Mouse (Mus musculus): Measurements from ENCODE around the gene Myl12a. TPM values are rescaled to one million over a fixed set of nuclear protein-coding genes. Genes with fewer than 3 reads are reported as not detected.
A peak's percentile ranks its signal among the peaks of the same experiment; 100 is the strongest.

Gene Myl12a
- polyA plus RNA-seq, 1 experiment from 2014 or later = 375 TPM

DNA sequence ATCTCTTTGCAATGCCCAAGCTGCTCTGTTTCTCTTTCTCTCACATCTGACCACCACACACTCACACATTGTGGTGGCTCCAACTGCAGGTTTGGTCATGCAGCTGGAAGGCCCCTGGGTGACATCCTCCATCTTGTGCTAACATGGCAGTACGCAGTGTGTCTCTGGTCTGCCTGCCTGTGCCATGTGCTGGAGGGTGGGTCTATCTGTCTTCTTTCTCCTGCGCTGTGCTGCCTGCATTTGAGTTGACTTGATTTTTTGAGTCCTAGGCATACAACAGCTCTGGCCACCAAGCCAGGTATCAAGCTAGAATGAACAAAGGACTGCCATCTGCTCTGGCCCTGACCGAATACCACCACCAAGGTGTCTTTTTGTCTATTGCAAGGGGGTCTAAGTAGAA is 15.5 kb upstream of the Myl12a start:
- peaks cover 3% of the 10 kb centered on the region; the same call in 1 of the 2 replicates for H3K4me1 ChIP-seq (ENCODE audit: control insufficient read depth, insufficient read depth, low read length)
- DNase-seq (ENCODE audit: low spot score, missing footprints) = peak; percentile 72
- no peak overlapping the region for H3K4me3 ChIP-seq (ENCODE audit: low read depth, low read length)
- H3K27ac ChIP-seq (ENCODE audit: low read depth, low read length) = no peak overlapping the region
- no peaks in the 10 kb centered on the region for H3K9me3 ChIP-seq (ENCODE audit: control insufficient read depth, low read length)
- WGBS = 96% methylated on average over 3 of the region's 3 CpGs
- no peaks in the 10 kb centered on the region for H3K36me3 ChIP-seq (ENCODE audit: control insufficient read depth, insufficient read depth, low read length)
- no peak for ATAC-seq (ENCODE audit: low FRiP score)
- H3K9ac ChIP-seq (ENCODE audit: low read length) = no peak overlapping the region
- H3K27me3 ChIP-seq (ENCODE audit: control insufficient read depth, insufficient read depth, low read length) = no peaks in the 10 kb centered on the region
- no peak overlapping the region for H3K4me2 ChIP-seq

DNA sequence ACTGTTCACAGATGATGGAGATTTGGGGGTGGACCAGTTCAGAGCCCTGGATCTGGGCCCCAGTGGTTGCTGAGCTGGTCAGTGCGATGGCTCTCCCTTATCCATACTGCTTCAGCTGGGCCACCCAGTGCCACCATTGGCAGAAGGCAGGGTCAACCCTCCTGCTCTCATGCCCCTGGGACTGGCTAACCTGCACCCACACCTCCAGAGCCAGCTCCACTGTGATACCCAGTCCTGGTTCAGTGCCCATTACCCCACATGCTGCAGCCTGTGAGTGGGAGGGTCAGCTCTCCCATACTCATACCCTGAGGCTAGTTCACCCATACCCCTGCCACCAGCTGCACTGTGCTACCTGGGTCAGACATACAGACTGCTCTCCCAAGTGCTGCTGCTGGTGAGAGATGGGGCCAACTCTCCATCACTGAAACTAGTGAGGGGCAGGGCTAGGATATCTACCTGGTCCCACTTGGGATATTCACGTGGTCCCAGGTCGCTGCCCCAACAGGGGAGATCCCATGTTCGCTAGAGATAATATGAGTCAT is 14.8 kb upstream of the Myl12a start:
- Histone ChIP-seq H3K9ac (ENCODE audit: low read length) (no peak overlapping the region), H3K36me3 (ENCODE audit: control insufficient read depth, insufficient read depth, low read length) (no peaks in the 10 kb centered on the region), H3K27me3 (ENCODE audit: control insufficient read depth, insufficient read depth, low read length) (no peaks in the 10 kb centered on the region), H3K27ac (ENCODE audit: low read depth, low read length) (no peak overlapping the region), H3K4me2 (no peak overlapping the region), H3K9me3 (ENCODE audit: control insufficient read depth, low read length) (no peaks in the 10 kb centered on the region), H3K4me1 (ENCODE audit: control insufficient read depth, insufficient read depth, low read length) (peaks cover 3% of the 10 kb centered on the region; the same call in 1 of the 2 replicates), H3K4me3 (ENCODE audit: low read depth, low read length) (no peak overlapping the region)
- 0 out of 2 replicates have a peak, but pooled peaks have one; percentile 27 for ATAC-seq (ENCODE audit: low FRiP score)
- WGBS = 93% methylated on average over 4 of the region's 4 CpGs
- peak; percentile 39 for DNase-seq (ENCODE audit: low spot score, missing footprints)

DNA sequence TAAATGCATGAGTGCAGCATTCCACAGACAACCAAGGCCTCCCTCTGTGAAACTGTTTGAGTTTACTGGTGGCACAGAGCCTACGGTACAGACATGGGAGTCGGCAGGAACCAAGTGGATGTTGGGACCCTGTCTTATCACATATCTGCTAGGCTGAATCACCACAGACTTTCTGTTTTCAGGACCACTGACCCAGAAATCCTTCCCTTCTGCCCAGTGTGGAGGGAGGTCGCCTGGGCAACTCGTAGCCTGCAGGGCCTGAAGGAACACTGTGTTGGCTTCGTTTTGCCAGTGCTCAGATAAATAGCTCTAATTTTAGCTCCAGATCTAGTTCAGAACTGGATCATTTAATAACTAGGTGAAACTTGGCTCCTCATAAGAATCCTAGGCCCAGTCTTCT is 12.2 kb upstream of the Myl12a start:
- no peak overlapping the region for H3K27ac ChIP-seq (ENCODE audit: low read depth, low read length)
- no peaks in the 10 kb centered on the region for H3K27me3 ChIP-seq (ENCODE audit: control insufficient read depth, insufficient read depth, low read length)
- no peaks in the 10 kb centered on the region for H3K36me3 ChIP-seq (ENCODE audit: control insufficient read depth, insufficient read depth, low read length)
- H3K4me3 ChIP-seq (ENCODE audit: low read depth, low read length) = no peak overlapping the region
- ATAC-seq (ENCODE audit: low FRiP score) (no peak), DNase-seq (ENCODE audit: low spot score, missing footprints) (peak; percentile 74)
- WGBS = 57% methylated on average over 5 of the region's 5 CpGs
- H3K4me1 ChIP-seq (ENCODE audit: control insufficient read depth, insufficient read depth, low read length) = peaks cover 3% of the 10 kb centered on the region; the same call in 1 of the 2 replicates
- H3K4me2 ChIP-seq = no peak overlapping the region
- no peaks in the 10 kb centered on the region for H3K9me3 ChIP-seq (ENCODE audit: control insufficient read depth, low read length)
- no peak overlapping the region for H3K9ac ChIP-seq (ENCODE audit: low read length)

DNA sequence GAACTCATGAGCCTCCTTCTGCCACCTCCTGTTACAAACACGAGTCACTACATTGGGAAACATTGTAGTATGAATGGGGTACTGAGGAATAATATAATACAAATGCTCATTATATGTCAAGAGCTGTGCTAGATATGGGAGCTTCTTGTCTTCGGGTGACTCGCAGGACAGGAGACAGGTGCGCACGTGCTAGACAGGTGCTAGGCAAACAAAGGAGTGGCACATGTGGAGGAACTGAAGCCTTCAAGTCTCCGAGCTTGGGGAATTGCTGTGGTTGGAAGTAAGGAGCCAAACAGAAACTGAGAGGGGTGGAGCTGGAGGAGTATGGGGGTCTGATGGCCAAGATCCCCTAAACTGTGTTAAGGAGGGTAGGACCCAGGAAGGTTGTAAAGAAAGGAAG is 10.4 kb upstream of the Myl12a start:
- H3K4me2 ChIP-seq = no peak overlapping the region
- ATAC-seq (ENCODE audit: low FRiP score) (no peak), DNase-seq (ENCODE audit: low spot score, missing footprints) (peak; percentile 31)
- H3K27ac ChIP-seq (ENCODE audit: low read depth, low read length) = no peak overlapping the region
- no peaks in the 10 kb centered on the region for H3K36me3 ChIP-seq (ENCODE audit: control insufficient read depth, insufficient read depth, low read length)
- no peaks in the 10 kb centered on the region for H3K27me3 ChIP-seq (ENCODE audit: control insufficient read depth, insufficient read depth, low read length)
- H3K9me3 ChIP-seq (ENCODE audit: control insufficient read depth, low read length) = no peaks in the 10 kb centered on the region
- WGBS = 94% methylated on average over 6 of the region's 6 CpGs
- H3K4me1 ChIP-seq (ENCODE audit: control insufficient read depth, insufficient read depth, low read length) = no peaks in the 10 kb centered on the region
- H3K9ac ChIP-seq (ENCODE audit: low read length) = no peak overlapping the region
- no peak overlapping the region for H3K4me3 ChIP-seq (ENCODE audit: low read depth, low read length)

DNA sequence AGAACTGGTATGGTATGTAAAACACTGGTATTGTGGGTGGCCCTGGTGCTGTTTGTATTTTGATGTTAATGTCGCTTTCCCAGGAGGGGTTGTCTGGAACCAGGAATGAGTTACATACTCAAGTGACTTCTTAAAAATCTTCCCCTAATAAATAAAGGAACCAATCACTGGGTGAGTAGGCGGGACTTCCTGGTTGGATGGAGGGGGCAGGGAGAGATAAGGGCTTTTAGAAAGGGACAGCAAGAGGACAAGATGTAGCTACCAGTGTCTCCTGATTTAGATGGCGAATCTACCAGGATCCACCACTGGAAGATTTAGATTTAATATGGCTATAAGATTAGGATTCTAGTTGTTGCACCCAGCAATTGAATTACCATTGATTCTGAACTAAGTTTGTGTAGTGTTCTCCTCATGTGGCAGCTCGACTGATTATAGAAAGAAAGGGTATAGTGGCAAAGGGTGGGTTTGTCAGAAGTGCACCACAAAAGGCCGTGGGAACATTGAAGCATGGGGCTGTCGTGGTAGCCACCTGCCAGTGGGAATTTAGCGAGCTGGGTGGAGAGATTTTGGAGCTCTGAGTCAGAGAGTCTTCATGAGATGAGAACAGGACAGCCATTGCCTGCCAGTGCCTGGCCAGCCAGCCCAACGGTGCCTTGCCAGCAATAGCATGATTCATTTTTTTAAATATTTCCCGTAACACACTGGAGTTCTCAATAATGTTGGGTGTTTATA is 9.4 kb upstream of the Myl12a start:
- no peak overlapping the region for H3K9ac ChIP-seq (ENCODE audit: low read length)
- H3K36me3 ChIP-seq (ENCODE audit: control insufficient read depth, insufficient read depth, low read length) = no peaks in the 10 kb centered on the region
- DNase-seq (ENCODE audit: low spot score, missing footprints) = peak; percentile 47
- no peaks in the 10 kb centered on the region for H3K4me1 ChIP-seq (ENCODE audit: control insufficient read depth, insufficient read depth, low read length)
- no peaks in the 10 kb centered on the region for H3K9me3 ChIP-seq (ENCODE audit: control insufficient read depth, low read length)
- no peak for ATAC-seq (ENCODE audit: low FRiP score)
- H3K27ac ChIP-seq (ENCODE audit: low read depth, low read length) = no peak overlapping the region
- H3K4me2 ChIP-seq = no peak overlapping the region
- 87% methylated on average over 9 of the region's 9 CpGs for whole genome bisulfite sequencing
- H3K27me3 ChIP-seq (ENCODE audit: control insufficient read depth, insufficient read depth, low read length) = no peaks in the 10 kb centered on the region
- no peak overlapping the region for H3K4me3 ChIP-seq (ENCODE audit: low read depth, low read length)

DNA sequence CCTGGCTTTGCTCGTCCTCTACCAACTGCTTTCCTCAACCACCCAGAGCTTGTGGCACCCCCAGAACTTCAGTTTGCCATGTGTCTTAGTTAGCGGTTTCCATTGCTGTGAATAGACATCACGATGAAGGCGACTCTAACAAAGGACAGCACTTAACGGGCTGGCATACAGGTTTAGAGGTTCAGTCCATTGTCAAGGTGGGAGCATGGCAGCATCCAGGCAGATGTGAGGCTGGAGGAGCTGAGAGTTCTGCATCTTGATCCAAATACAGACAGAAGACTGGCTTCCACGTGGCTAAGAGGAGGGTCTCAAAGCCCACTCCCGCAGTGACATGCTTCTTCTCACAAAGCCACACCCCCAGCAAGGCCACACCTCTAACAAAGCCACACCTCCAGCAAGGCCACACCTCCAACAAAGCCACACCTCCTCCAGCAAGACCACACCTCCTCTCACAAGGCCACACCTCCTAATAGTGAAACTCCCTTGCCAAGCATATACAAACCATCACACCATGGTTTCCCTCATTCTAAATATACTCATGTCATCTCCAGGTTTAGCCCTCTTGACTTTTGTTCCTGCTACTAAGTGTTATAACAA is 8.1 kb upstream of the Myl12a start:
- Histone ChIP-seq H3K9me3 (ENCODE audit: control insufficient read depth, low read length) (no peaks in the 10 kb centered on the region), H3K4me2 (no peak overlapping the region), H3K9ac (ENCODE audit: low read length) (no peak overlapping the region), H3K36me3 (ENCODE audit: control insufficient read depth, insufficient read depth, low read length) (no peaks in the 10 kb centered on the region), H3K4me1 (ENCODE audit: control insufficient read depth, insufficient read depth, low read length) (no peaks in the 10 kb centered on the region), H3K4me3 (ENCODE audit: low read depth, low read length) (no peak overlapping the region), H3K27ac (ENCODE audit: low read depth, low read length) (no peak overlapping the region), H3K27me3 (ENCODE audit: control insufficient read depth, insufficient read depth, low read length) (no peaks in the 10 kb centered on the region)
- WGBS = 58% methylated on average over 7 of the region's 7 CpGs
- ATAC-seq (ENCODE audit: low FRiP score) (peak; percentile 33; the same call in 1 of the 2 replicates), DNase-seq (ENCODE audit: low spot score, missing footprints) (peak; percentile 72)

DNA sequence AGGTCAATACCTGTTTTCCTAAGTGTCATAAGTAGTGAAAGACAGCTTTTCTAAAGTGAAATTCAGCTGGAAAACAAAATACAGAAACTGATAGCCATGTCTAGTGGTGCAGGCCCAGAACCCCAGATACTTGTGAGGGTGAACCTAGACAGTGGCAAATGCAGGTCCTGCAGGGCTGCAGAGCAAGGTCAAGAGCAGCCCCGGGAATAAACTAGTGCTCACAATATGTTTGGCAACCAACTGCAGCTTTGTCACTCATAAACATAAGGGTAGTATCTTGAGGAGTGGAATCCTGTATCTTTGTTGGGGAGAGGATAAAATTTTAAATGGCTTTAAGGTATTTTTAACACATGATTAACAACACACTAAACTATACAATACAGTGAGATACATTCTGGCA is 7.1 kb upstream of the Myl12a start:
- Histone ChIP-seq H3K4me1 (ENCODE audit: control insufficient read depth, insufficient read depth, low read length) (no peaks in the 10 kb centered on the region), H3K27me3 (ENCODE audit: control insufficient read depth, insufficient read depth, low read length) (no peaks in the 10 kb centered on the region), H3K9ac (ENCODE audit: low read length) (no peak overlapping the region), H3K36me3 (ENCODE audit: control insufficient read depth, insufficient read depth, low read length) (no peaks in the 10 kb centered on the region), H3K9me3 (ENCODE audit: control insufficient read depth, low read length) (no peaks in the 10 kb centered on the region), H3K27ac (ENCODE audit: low read depth, low read length) (no peak overlapping the region), H3K4me2 (no peak overlapping the region), H3K4me3 (ENCODE audit: low read depth, low read length) (no peak overlapping the region)
- ATAC-seq (ENCODE audit: low FRiP score) (no peak), DNase-seq (ENCODE audit: low spot score, missing footprints) (peak; percentile 69)
- 83% methylated on average over 1 of the region's 1 CpGs for WGBS

DNA sequence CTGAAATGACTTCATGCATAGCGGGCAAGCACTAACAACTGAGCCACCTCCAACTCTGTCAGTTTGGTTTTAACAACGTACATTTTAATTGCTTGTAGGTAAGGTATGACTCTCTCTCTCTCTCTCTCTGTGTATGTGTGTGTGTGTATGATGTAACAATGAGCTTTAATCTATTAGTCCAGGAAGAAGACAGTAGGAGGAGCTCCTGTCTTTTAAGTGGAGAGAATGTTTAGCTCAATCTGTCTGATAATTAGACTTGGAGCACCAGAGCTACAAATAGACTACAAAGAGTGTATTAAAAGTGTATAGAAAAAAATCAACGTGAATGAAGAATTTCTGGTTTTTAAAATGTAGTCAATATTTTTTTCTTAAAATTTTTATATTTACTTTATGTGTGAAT is 6.0 kb upstream of the Myl12a start:
- no peak overlapping the region for H3K4me2 ChIP-seq
- WGBS = 92% methylated on average over 3 of the region's 3 CpGs
- no peaks in the 10 kb centered on the region for H3K9me3 ChIP-seq (ENCODE audit: control insufficient read depth, low read length)
- H3K4me3 ChIP-seq (ENCODE audit: low read depth, low read length) = no peak overlapping the region
- ATAC-seq (ENCODE audit: low FRiP score) = no peak
- no peaks in the 10 kb centered on the region for H3K4me1 ChIP-seq (ENCODE audit: control insufficient read depth, insufficient read depth, low read length)
- H3K9ac ChIP-seq (ENCODE audit: low read length) = no peak overlapping the region
- no peaks in the 10 kb centered on the region for H3K27me3 ChIP-seq (ENCODE audit: control insufficient read depth, insufficient read depth, low read length)
- no peaks in the 10 kb centered on the region for H3K36me3 ChIP-seq (ENCODE audit: control insufficient read depth, insufficient read depth, low read length)
- DNase-seq (ENCODE audit: low spot score, missing footprints) = peak; percentile 51
- no peak overlapping the region for H3K27ac ChIP-seq (ENCODE audit: low read depth, low read length)

DNA sequence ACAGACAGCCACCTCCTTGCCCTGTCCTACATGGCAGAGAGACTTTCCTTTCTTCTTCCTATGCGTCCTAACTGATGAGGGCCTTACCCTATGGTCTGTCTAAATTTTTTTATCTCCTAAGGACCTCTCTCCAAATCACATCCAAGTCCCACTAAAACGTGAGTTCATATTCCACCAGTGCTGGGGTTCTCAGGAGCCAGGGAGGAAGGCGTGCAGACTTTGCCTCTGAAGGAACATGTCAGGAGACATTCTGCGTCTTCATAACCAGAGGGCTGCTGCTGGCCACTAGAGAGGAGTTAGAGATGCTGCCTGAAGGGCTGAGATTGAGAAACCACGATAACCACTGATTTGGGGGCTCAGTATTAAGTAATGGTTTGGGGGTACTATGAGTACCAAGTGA is 4.3 kb upstream of the Myl12a start:
- Histone ChIP-seq H3K4me3 (ENCODE audit: low read depth, low read length) (no peak overlapping the region), H3K4me1 (ENCODE audit: control insufficient read depth, insufficient read depth, low read length) (peaks cover 4% of the 10 kb centered on the region; the same call in 1 of the 2 replicates), H3K9ac (ENCODE audit: low read length) (no peak overlapping the region), H3K36me3 (ENCODE audit: control insufficient read depth, insufficient read depth, low read length) (no peaks in the 10 kb centered on the region), H3K27ac (ENCODE audit: low read depth, low read length) (no peak overlapping the region), H3K9me3 (ENCODE audit: control insufficient read depth, low read length) (no peaks in the 10 kb centered on the region), H3K27me3 (ENCODE audit: control insufficient read depth, insufficient read depth, low read length) (no peaks in the 10 kb centered on the region), H3K4me2 (no peak overlapping the region)
- DNase-seq (ENCODE audit: low spot score, missing footprints) (peak; percentile 60), ATAC-seq (ENCODE audit: low FRiP score) (no peak)
- WGBS = 83% methylated on average over 5 of the region's 5 CpGs
